Mouse (Mus musculus) MEL (cell line): ENCODE measurements around the gene Wasl. TPM values are rescaled to one million over a fixed set of nuclear protein-coding genes. Genes with fewer than 3 reads are reported as not detected.

Experiments
- DNase-seq: peaks from one replicate; pipeline ENCODE4 v3.0.0; 2011; ENCODE audit warnings: low read depth, low spot score
- H3K27ac ChIP-seq: 2 replicates; pipeline ENCODE4 v1.5.1; 2012; ENCODE audit warnings: low read depth, mild to moderate bottlenecking, control low read depth, low read length, moderate library complexity; ENCODE audit not compliant: control insufficient read depth
- H3K27me3 ChIP-seq, 2 experiments: fragments of 150-350 bp in 1 of 2; sonication (generic) in 1 of 2; 2 replicates each; pipeline ENCODE4 v1.6.1; 2012; ENCODE audit warnings: low read length in 2 of 2, mild to moderate bottlenecking in 2 of 2, improper control_type of control experiment in 1 of 2, moderate library complexity in 1 of 2; ENCODE audit not compliant: insufficient read depth in 2 of 2, control insufficient read depth in 1 of 2
- H3K36me3 ChIP-seq, 2 experiments: 2 replicates each; pipeline ENCODE4 v1.6.1; 2012 to 2014; ENCODE audit warnings: low read length in 2 of 2, improper control_type of control experiment in 1 of 2, inconsistent platforms in 1 of 2, mild to moderate bottlenecking in 1 of 2; ENCODE audit not compliant: insufficient read depth in 2 of 2, control insufficient read depth in 1 of 2
- H3K4me1 ChIP-seq, 2 experiments: fragments of 150-350 bp in 1 of 2; sonication (generic) in 1 of 2; 2 replicates each; pipeline ENCODE4 v1.6.1; 2012; ENCODE audit warnings: low read length in 2 of 2, improper control_type of control experiment in 1 of 2, mild to moderate bottlenecking in 1 of 2; ENCODE audit not compliant: insufficient read depth in 2 of 2, control insufficient read depth in 1 of 2
- H3K4me3 ChIP-seq, 2 experiments: fragments of 150-350 bp in 1 of 2; sonication (generic) in 1 of 2; 2 replicates each; pipeline ENCODE4 v1.5.1; 2012; ENCODE audit warnings: low read depth in 2 of 2, low read length in 2 of 2, mild to moderate bottlenecking in 2 of 2, moderate library complexity in 2 of 2, control low read depth in 1 of 2, improper control_type of control experiment in 1 of 2; ENCODE audit not compliant: control insufficient read depth in 1 of 2, insufficient read depth in 1 of 2
- H3K79me2 ChIP-seq: 2 replicates; pipeline ENCODE4 v1.6.1; 2012; ENCODE audit warnings: mild to moderate bottlenecking, low read length, moderate library complexity; ENCODE audit not compliant: control insufficient read depth, poor library complexity, insufficient read depth
- H3K9ac ChIP-seq: 2 replicates; pipeline ENCODE4 v1.6.1; 2012; ENCODE audit warnings: low read depth, mild to moderate bottlenecking, control low read depth, low read length, moderate library complexity; ENCODE audit not compliant: control insufficient read depth, poor library complexity, severe bottlenecking
- H3K9me3 ChIP-seq: fragments of 150-350 bp; sonication (generic); replicated peaks from 2 replicates; pipeline ENCODE4 v1.6.1; 2012; ENCODE audit warnings: mild to moderate bottlenecking, low read length, improper control_type of control experiment, moderate library complexity; ENCODE audit not compliant: insufficient read depth
- CHD1 ChIP-seq: IDR thresholded peaks from 2 replicates; pipeline ENCODE4 v1.6.1; 2012; ENCODE audit warnings: low read depth, mild to moderate bottlenecking, inconsistent platforms, low read length, improper control_type of control experiment
- CHD2 ChIP-seq: IDR thresholded peaks from 2 replicates; pipeline ENCODE4 v1.6.1; 2011; ENCODE audit warnings: low read length, improper control_type of control experiment
- CTCF ChIP-seq, 3 experiments: IDR thresholded peaks in 2 of 3; conservative IDR thresholded peaks in 1 of 3; 2 replicates each; pipeline ENCODE4 v1.5.1; 2011 to 2012; ENCODE audit warnings: low read length in 3 of 3, low read depth in 2 of 3, mild to moderate bottlenecking in 2 of 3, improper control_type of control experiment in 1 of 3, inconsistent platforms in 1 of 3, mixed read lengths in 1 of 3, moderate library complexity in 1 of 3; ENCODE audit not compliant: control insufficient read depth in 1 of 3, insufficient read depth in 1 of 3, poor library complexity in 1 of 3, severe bottlenecking in 1 of 3
- E2F4 ChIP-seq: IDR thresholded peaks from 2 replicates; pipeline ENCODE4 v1.6.1; 2011; ENCODE audit warnings: low read depth, low read length, improper control_type of control experiment, borderline replicate concordance
- EP300 ChIP-seq, 2 experiments: IDR thresholded peaks; 2 replicates each; pipeline ENCODE4 v1.6.1; 2011; ENCODE audit warnings: improper control_type of control experiment in 2 of 2, low read length in 2 of 2, low read depth in 1 of 2, mild to moderate bottlenecking in 1 of 2
- ETS1 ChIP-seq: IDR thresholded peaks from 2 replicates; pipeline ENCODE4 v1.6.1; 2012; ENCODE audit warnings: low read depth, mild to moderate bottlenecking, inconsistent platforms, low read length, improper control_type of control experiment, moderate library complexity
- GATA1 ChIP-seq: IDR thresholded peaks from 2 replicates; pipeline ENCODE4 v1.6.1; 2011; ENCODE audit warnings: low read depth, low read length, improper control_type of control experiment
- HCFC1 ChIP-seq: IDR thresholded peaks from 2 replicates; pipeline ENCODE4 v1.6.1; 2012; ENCODE audit warnings: low read depth, mild to moderate bottlenecking, inconsistent platforms, low read length, improper control_type of control experiment, moderate library complexity
- KAT2A ChIP-seq: conservative IDR thresholded peaks from 2 replicates; pipeline ENCODE4 v1.6.1; 2012; ENCODE audit warnings: low read depth, low read length, improper control_type of control experiment, inconsistent platforms
- MAFK ChIP-seq: IDR thresholded peaks from 2 replicates; pipeline ENCODE4 v1.6.1; 2011; ENCODE audit warnings: low read depth, mild to moderate bottlenecking, low read length, improper control_type of control experiment, borderline replicate concordance
- MAX ChIP-seq: IDR thresholded peaks from 2 replicates; pipeline ENCODE4 v1.6.1; 2011; ENCODE audit warnings: low read length, improper control_type of control experiment
- MAZ ChIP-seq: IDR thresholded peaks from 2 replicates; pipeline ENCODE4 v1.6.1; 2012; ENCODE audit warnings: low read depth, mild to moderate bottlenecking, inconsistent platforms, low read length, improper control_type of control experiment
- MXI1 ChIP-seq: IDR thresholded peaks from 2 replicates; pipeline ENCODE4 v1.6.1; 2011; ENCODE audit warnings: mild to moderate bottlenecking, low read depth, low read length, improper control_type of control experiment
- MYB ChIP-seq: IDR thresholded peaks from 2 replicates; pipeline ENCODE4 v1.6.1; 2011; ENCODE audit warnings: mild to moderate bottlenecking, low read depth, low read length, improper control_type of control experiment
- MYC ChIP-seq: IDR thresholded peaks from 2 replicates; pipeline ENCODE4 v1.6.1; 2011; ENCODE audit warnings: low read depth, mild to moderate bottlenecking, low read length, improper control_type of control experiment, moderate library complexity
- NRF1 ChIP-seq: IDR thresholded peaks from 2 replicates; pipeline ENCODE4 v1.6.1; 2014; ENCODE audit warnings: low read depth, mild to moderate bottlenecking, inconsistent platforms, low read length, improper control_type of control experiment, moderate library complexity; ENCODE audit not compliant: poor library complexity, insufficient read depth, severe bottlenecking
- POLR2A ChIP-seq, 2 experiments: IDR thresholded peaks; 2 replicates each; pipeline ENCODE4 v1.6.1; 2011 to 2012; ENCODE audit warnings: low read length in 2 of 2, mild to moderate bottlenecking in 2 of 2, control low read depth in 1 of 2, improper control_type of control experiment in 1 of 2, low read depth in 1 of 2, moderate library complexity in 1 of 2; ENCODE audit not compliant: control insufficient read depth in 1 of 2, insufficient read depth in 1 of 2, poor library complexity in 1 of 2
- POLR2AphosphoS2 ChIP-seq: IDR thresholded peaks from 2 replicates; pipeline ENCODE4 v1.6.1; 2011; ENCODE audit warnings: low read length, improper control_type of control experiment
- POLR2AphosphoS5 ChIP-seq: IDR thresholded peaks from 2 replicates; pipeline ENCODE4 v1.6.1; 2012; ENCODE audit warnings: low read depth, borderline replicate concordance, mild to moderate bottlenecking, inconsistent platforms, low read length, moderate library complexity, mixed read lengths
- RAD21 ChIP-seq: IDR thresholded peaks from 2 replicates; pipeline ENCODE4 v1.6.1; 2011; ENCODE audit warnings: mild to moderate bottlenecking, low read depth, low read length, improper control_type of control experiment
- SIN3A ChIP-seq: IDR thresholded peaks from 2 replicates; pipeline ENCODE4 v1.6.1; 2012; ENCODE audit warnings: low read length, improper control_type of control experiment, inconsistent platforms
- SMC3 ChIP-seq: IDR thresholded peaks from 2 replicates; pipeline ENCODE4 v1.6.1; 2011; ENCODE audit warnings: low read depth, low read length, improper control_type of control experiment
- TBP ChIP-seq: IDR thresholded peaks from 2 replicates; pipeline ENCODE4 v1.8.0; 2011; ENCODE audit warnings: low read depth, low read length, improper control_type of control experiment
- UBTF ChIP-seq: IDR thresholded peaks from 2 replicates; pipeline ENCODE4 v1.6.1; 2012; ENCODE audit warnings: low read depth, mild to moderate bottlenecking, inconsistent platforms, low read length, improper control_type of control experiment, moderate library complexity, borderline replicate concordance; ENCODE audit not compliant: insufficient read depth
- USF1 ChIP-seq: IDR thresholded peaks from 2 replicates; pipeline ENCODE4 v1.6.1; 2014; ENCODE audit warnings: low read depth, mild to moderate bottlenecking, inconsistent platforms, low read length, improper control_type of control experiment, moderate library complexity
- USF2 ChIP-seq, 2 experiments: IDR thresholded peaks; 2 replicates each; pipeline ENCODE4 v1.6.1; 2011 to 2012; ENCODE audit warnings: improper control_type of control experiment in 2 of 2, low read length in 2 of 2, borderline replicate concordance in 1 of 2, inconsistent platforms in 1 of 2, low read depth in 1 of 2, mild to moderate bottlenecking in 1 of 2; ENCODE audit not compliant: insufficient read depth in 1 of 2
- ZC3H11A ChIP-seq: IDR thresholded peaks from 2 replicates; pipeline ENCODE4 v1.6.1; 2012; ENCODE audit warnings: low read depth, mild to moderate bottlenecking, inconsistent platforms, low read length, improper control_type of control experiment
- ZKSCAN1 ChIP-seq: IDR thresholded peaks from 2 replicates; pipeline ENCODE4 v1.6.1; 2012; ENCODE audit warnings: low read depth, mild to moderate bottlenecking, inconsistent platforms, low read length, improper control_type of control experiment, moderate library complexity
- ZMIZ1 ChIP-seq: IDR thresholded peaks from 2 replicates; pipeline ENCODE4 v1.6.1; 2012; ENCODE audit warnings: low read depth, mild to moderate bottlenecking, inconsistent platforms, low read length, improper control_type of control experiment, moderate library complexity
- polyA plus RNA-seq, 2 experiments: library from polyadenylated mRNA; stranded (reverse) in 1 of 2; unstranded in 1 of 2; fragments of >175 nt in 1 of 2; fragments of >200 nt in 1 of 2; gene quantifications; 2 replicates each; pipeline versions ENCODE4 v1.2.1 to v1.2.4; 2012; ENCODE audit warnings: low replicate concordance in 2 of 2, low read depth in 1 of 2; ENCODE audit not compliant: insufficient read length in 2 of 2, insufficient read depth in 1 of 2, missing spikeins in 1 of 2
- total RNA-seq: library from RNA; depleted of rRNA; stranded (reverse); fragments of 300-350 nt; gene quantifications from 2 replicates; pipeline ENCODE4 v1.2.3, GENCODE M21; 2012

Gene Wasl
- total and polyA plus RNA-seq, 3 experiments: 4.3 to 33.3 (median 9.5) TPM

GRCm38 (mm10) chr6:24583456-24583855, 81.4 kb downstream of the Wasl start:
- H3K27ac ChIP-seq: no peak overlapping the region
- H3K27me3 ChIP-seq: no peaks in the 10 kb centered on the region; a peak in 2 of 4 replicates
- no peaks in the 10 kb centered on the region for H3K36me3 ChIP-seq
- no peaks in the 10 kb centered on the region for H3K79me2 ChIP-seq
- no peak for TF ChIP-seq HCFC1
- TF ChIP-seq SIN3A: no peak
- TF ChIP-seq ZKSCAN1: no peak
- no peak for TF ChIP-seq CHD2
- TF ChIP-seq CTCF (IDR thresholded peaks at IDR 0.05 in 2 of 3, conservative IDR thresholded peaks at IDR 0.05 in 1 of 3; ENCODE audit: control insufficient read depth in 1 of 3, insufficient read depth in 1 of 3, low read depth in 2 of 3, low read length in 3 of 3, poor library complexity in 1 of 3, severe bottlenecking in 1 of 3): no peak
- TF ChIP-seq RAD21: no peak
- no peak for TF ChIP-seq GATA1
- no peak for TF ChIP-seq ETS1
- TF ChIP-seq MAX: no peak
- no peak for TF ChIP-seq ZMIZ1
- no peak for TF ChIP-seq TBP
- TF ChIP-seq POLR2A (IDR thresholded peaks at IDR 0.05; ENCODE audit: control insufficient read depth in 1 of 2, insufficient read depth in 1 of 2, low read depth in 1 of 2, low read length in 2 of 2, poor library complexity in 1 of 2): no peak
- no peak for TF ChIP-seq MXI1
- TF ChIP-seq USF1: no peak
- TF ChIP-seq USF2 (IDR thresholded peaks at IDR 0.05; ENCODE audit: borderline replicate concordance in 1 of 2, insufficient read depth in 1 of 2, low read depth in 1 of 2, low read length in 2 of 2): no peak
- TF ChIP-seq MAZ: no peak
- TF ChIP-seq MYC: no peak
- no peak for TF ChIP-seq ZC3H11A
- TF ChIP-seq CHD1: no peak
- H3K4me3 ChIP-seq: no peak overlapping the region
- H3K9me3 ChIP-seq: no peaks in the 10 kb centered on the region
- DNase-seq: no peak
- no peak overlapping the region for H3K9ac ChIP-seq
- no peaks in the 10 kb centered on the region for H3K4me1 ChIP-seq

DNA sequence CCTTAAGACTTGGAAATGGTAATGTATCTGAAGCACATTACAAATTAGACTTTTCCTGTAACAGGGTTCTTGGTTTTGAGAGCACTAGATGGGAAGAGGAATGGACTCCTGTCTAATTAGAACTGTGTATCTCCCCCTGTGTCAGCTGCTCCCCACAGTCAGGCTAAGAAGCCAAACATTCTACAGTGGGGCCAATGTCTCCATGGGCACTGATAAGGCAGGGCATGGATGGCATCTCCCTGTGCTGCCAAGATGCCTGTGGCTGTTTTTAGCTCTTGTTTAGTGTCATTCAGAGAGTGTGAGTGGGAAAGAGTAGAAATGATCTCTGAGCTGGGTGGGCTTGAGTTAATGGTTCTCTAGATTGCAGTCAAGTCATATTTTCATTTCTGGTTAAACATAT, 91.5 kb downstream of the Wasl start:
- TF ChIP-seq POLR2AphosphoS5: no peak
- TF ChIP-seq MAFK: no peak
- no peak for TF ChIP-seq CTCF (IDR thresholded peaks at IDR 0.05 in 2 of 3, conservative IDR thresholded peaks at IDR 0.05 in 1 of 3; ENCODE audit: control insufficient read depth in 1 of 3, insufficient read depth in 1 of 3, low read depth in 2 of 3, low read length in 3 of 3, poor library complexity in 1 of 3, severe bottlenecking in 1 of 3)
- no peak for TF ChIP-seq MYB
- no peak for TF ChIP-seq MAZ
- no peak for TF ChIP-seq RAD21
- no peak for TF ChIP-seq POLR2AphosphoS2
- no peak for TF ChIP-seq E2F4
- TF ChIP-seq ZMIZ1: no peak
- no peak for TF ChIP-seq MAX
- no peak for TF ChIP-seq UBTF
- no peak for TF ChIP-seq EP300 (IDR thresholded peaks at IDR 0.05; ENCODE audit: low read depth in 1 of 2, low read length in 2 of 2)
- TF ChIP-seq NRF1: no peak
- no peak for TF ChIP-seq SMC3
- TF ChIP-seq CHD1: no peak
- no peak for TF ChIP-seq KAT2A
- no peak for TF ChIP-seq TBP
- no peak for TF ChIP-seq GATA1
- DNase-seq: no peak
- H3K36me3 ChIP-seq: no peaks in the 10 kb centered on the region
- no peaks in the 10 kb centered on the region for H3K79me2 ChIP-seq
- no peaks in the 10 kb centered on the region for H3K4me1 ChIP-seq
- no peaks in the 10 kb centered on the region for H3K27me3 ChIP-seq
- no peak overlapping the region for H3K9ac ChIP-seq
- no peak overlapping the region for H3K27ac ChIP-seq
- H3K4me3 ChIP-seq: no peak overlapping the region
- H3K9me3 ChIP-seq: no peaks in the 10 kb centered on the region
